8 mouse cellular contexts compared by ENCODE assay signal in the genomic region with DNA sequence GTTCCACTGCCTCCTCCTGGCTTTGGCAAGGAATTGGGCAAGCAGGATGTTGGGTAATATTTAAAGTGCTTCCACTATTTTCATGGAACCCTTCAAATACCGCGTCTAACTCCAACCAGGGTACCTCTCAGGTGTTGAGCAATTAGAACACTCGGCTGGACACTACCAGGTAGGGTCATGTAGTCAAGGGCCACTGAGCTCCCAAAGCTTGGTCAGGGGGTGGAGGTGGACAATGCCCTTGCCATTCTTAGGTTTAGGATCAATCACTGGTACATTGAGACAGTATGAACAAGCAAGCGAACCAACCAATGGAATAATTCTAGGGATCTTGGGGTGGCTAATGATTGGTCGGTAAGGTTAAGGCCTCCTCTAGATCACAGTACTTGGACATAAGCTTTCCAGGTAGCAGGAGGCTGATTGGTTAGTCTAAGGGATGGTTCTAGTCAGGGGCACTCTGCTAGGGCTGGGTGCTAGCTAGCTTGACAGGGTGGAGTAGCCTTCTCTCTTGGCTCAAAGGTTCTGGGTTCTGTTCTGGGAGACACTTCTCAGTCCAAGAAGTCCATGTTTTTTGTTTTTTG. TPM values are rescaled to one million over a fixed set of nuclear protein-coding genes. Genes with fewer than 3 reads are reported as not detected.
A peak's percentile ranks its signal among the peaks of the same experiment; 100 is the strongest.
DNase-seq lines count a peak whose midpoint lies in the region; ATAC-seq and TF ChIP-seq lines count a peak whose summit lies in the region.

No protein-coding gene starts in this region.

- no peaks in the 10 kb centered on the region for H3K9me3 ChIP-seq in heart, embryonic 10.5 days
- no peaks in the 10 kb centered on the region for H3K9me3 ChIP-seq in ES-Bruce4 (replicated peaks; ENCODE audit: control insufficient read depth, insufficient read depth, low read length, poor library complexity, severe bottlenecking)
- H3K9me3 ChIP-seq in forebrain, postnatal 0 days (ENCODE audit: low read length), result no peaks in the 10 kb centered on the region
- no peaks in the 10 kb centered on the region for H3K9me3 ChIP-seq in liver, embryonic 15.5 days (replicated peaks)

- H3K4me3 ChIP-seq in heart, embryonic 10.5 days, result peak overlapping the region; percentile 74
- peak overlapping the region; percentile 75 for H3K4me3 ChIP-seq in ES-Bruce4 (ENCODE audit: low read depth, low read length)
- peak overlapping the region; percentile 55; the same call in 1 of the 2 replicates for H3K4me3 ChIP-seq in forebrain, postnatal 0 days (ENCODE audit: low read depth, low read length)
- H3K4me3 ChIP-seq in liver, embryonic 15.5 days (replicated peaks), result peak overlapping the region; percentile 55

- no peak for TF ChIP-seq EP300 in ES-Bruce4 (IDR thresholded peaks at IDR 0.05; ENCODE audit: insufficient read depth, low read depth, low read length)

- peak overlapping the region; percentile 100; the same call in 1 of the 2 replicates for H3K4me2 ChIP-seq in forebrain, postnatal 0 days (ENCODE audit: low read depth)
- peak overlapping the region; percentile 94 for H3K4me2 ChIP-seq in liver, embryonic 15.5 days

- no peak for ATAC-seq in forebrain, postnatal 0 days
- ATAC-seq in liver, embryonic 15.5 days (ENCODE audit: insufficient read depth), result no peak

- TF ChIP-seq POLR2A in ES-Bruce4 (IDR thresholded peaks at IDR 0.05; ENCODE audit: insufficient read depth, low read length), result no peak

- intact Hi-C loops in heart, postnatal 25 days (cut with DNase I), result no loop called here

- H3K4me1 ChIP-seq in heart, embryonic 10.5 days, result peaks cover 48% of the 10 kb centered on the region
- H3K4me1 ChIP-seq in ES-Bruce4 (ENCODE audit: control insufficient read depth, insufficient read depth, low read length), result peaks cover 6% of the 10 kb centered on the region
- peaks cover 30% of the 10 kb centered on the region for H3K4me1 ChIP-seq in forebrain, postnatal 0 days (ENCODE audit: insufficient read depth)
- peaks cover 65% of the 10 kb centered on the region for H3K4me1 ChIP-seq in liver, embryonic 15.5 days (replicated peaks)

- peaks cover 29% of the 10 kb centered on the region for H3K36me3 ChIP-seq in heart, embryonic 10.5 days
- H3K36me3 ChIP-seq in ES-Bruce4 (ENCODE audit: control insufficient read depth, insufficient read depth, low read length, poor library complexity, severe bottlenecking), result peaks cover 10% of the 10 kb centered on the region; the same call in 1 of the 2 replicates
- peaks cover 18% of the 10 kb centered on the region for H3K36me3 ChIP-seq in forebrain, postnatal 0 days (ENCODE audit: insufficient read depth)
- peaks cover 31% of the 10 kb centered on the region for H3K36me3 ChIP-seq in liver, embryonic 15.5 days (replicated peaks)

- H3K27me3 ChIP-seq in heart, embryonic 10.5 days (ENCODE audit: insufficient read depth, poor library complexity, severe bottlenecking), result peaks cover 27% of the 10 kb centered on the region
- H3K27me3 ChIP-seq in ES-Bruce4 (ENCODE audit: control insufficient read depth, insufficient read depth, low read length, poor library complexity, severe bottlenecking), result no peaks in the 10 kb centered on the region
- H3K27me3 ChIP-seq in forebrain, postnatal 0 days (ENCODE audit: insufficient read depth, low read length), result no peaks in the 10 kb centered on the region
- peaks cover 50% of the 10 kb centered on the region for H3K27me3 ChIP-seq in liver, embryonic 15.5 days

- H3K27ac ChIP-seq in heart, embryonic 10.5 days, result peak overlapping the region; percentile 91
- H3K27ac ChIP-seq in ES-Bruce4 (ENCODE audit: insufficient read depth, low read length), result no peak overlapping the region
- no peak overlapping the region for H3K27ac ChIP-seq in forebrain, postnatal 0 days (ENCODE audit: low read depth, low read length)
- 0 out of 2 replicates have a peak overlapping the region, but pooled peaks have one; percentile 14 for H3K27ac ChIP-seq in liver, embryonic 15.5 days (replicated peaks)

- H3K9ac ChIP-seq in ES-Bruce4 (ENCODE audit: low read depth, poor library complexity, severe bottlenecking), result no peak overlapping the region
- no peak overlapping the region for H3K9ac ChIP-seq in forebrain, postnatal 0 days
- H3K9ac ChIP-seq in liver, embryonic 15.5 days, result peak overlapping the region; percentile 61; the same call in 1 of the 2 replicates

- WGBS in heart, embryonic 10.5 days, result 29% methylated on average over 5 of the region's 5 CpGs
- 22% methylated on average over 5 of the region's 5 CpGs for WGBS in forebrain, postnatal 0 days
- whole genome bisulfite sequencing in liver, embryonic 15.5 days (ENCODE audit: insufficient replicate concordance), result 24% methylated on average over 5 of the region's 5 CpGs

- DNase-seq in heart, embryonic 10.5 days (ENCODE audit: low spot score), result no peak
- no peak for DNase-seq in heart, postnatal 25 days (ENCODE audit: low spot score)
- DNase-seq in forebrain, postnatal 0 days, result no peak
- no peak for DNase-seq in cerebellum, postnatal 36 days
- DNase-seq in yolk sac, embryonic 10.5 days (ENCODE audit: low spot score), result no peak
- no peak for DNase-seq in spleen, adult 18-20 months

- no peak for TF ChIP-seq CTCF in ES-Bruce4 (IDR thresholded peaks at IDR 0.05; ENCODE audit: low read depth, low read length)
- TF ChIP-seq CTCF in forebrain, postnatal 0 days (IDR thresholded peaks at IDR 0.05; ENCODE audit: low read depth), result peak; percentile 72; the same call in 1 of the 2 replicates

RNA-seq across cellular contexts. Expression of a gene that starts 3.2 kb away (rescaled TPM):
- polyA plus RNA-seq in heart, embryonic 10.5 days (2016; fragmentation: Nextera tagmentation; extraction: Ambion mirVana), result 1.9 and 3.6 TPM in 2 replicates
- total RNA-seq in heart, postnatal 25 days (2021), result under 1 TPM; 0.64 to 0.73 TPM
- polyA plus RNA-seq in ES-Bruce4 (2011; ENCODE audit: insufficient read depth, insufficient read length, low read depth, missing spikeins), result 0.88 and 0.96 TPM in 2 replicates
- 18.3 and 19.6 TPM in 2 replicates for total RNA-seq in forebrain, postnatal 0 days (2014; rRNA removed)
- polyA plus RNA-seq in forebrain, postnatal 0 days (2015; fragmentation: Nextera tagmentation; extraction: Ambion mirVana), result 2.9 and 4.0 TPM in 2 replicates
- polyA plus RNA-seq in liver, embryonic 15.5 days (2015; fragmentation: Nextera tagmentation; extraction: Ambion mirVana), result 1.1 and 1.2 TPM in 2 replicates

RNA-seq across cellular contexts. Expression of a gene that starts 7.2 kb away (rescaled TPM):
- polyA plus RNA-seq in heart, embryonic 10.5 days (2016; fragmentation: Nextera tagmentation; extraction: Ambion mirVana), result 5.3 TPM in 2 replicates
- total RNA-seq in heart, postnatal 25 days (2021), result 1 to 10 TPM; 8.3 to 9.4 TPM
- 14.4 and 16.6 TPM in 2 replicates for polyA plus RNA-seq in ES-Bruce4 (2011; ENCODE audit: insufficient read depth, insufficient read length, low read depth, missing spikeins)
- total RNA-seq in forebrain, postnatal 0 days (2014; rRNA removed), result 94.5 and 113 TPM in 2 replicates
- 15.7 and 23.5 TPM in 2 replicates for polyA plus RNA-seq in forebrain, postnatal 0 days (2015; fragmentation: Nextera tagmentation; extraction: Ambion mirVana)
- 6.6 and 7.9 TPM in 2 replicates for polyA plus RNA-seq in liver, embryonic 15.5 days (2015; fragmentation: Nextera tagmentation; extraction: Ambion mirVana)

RNA-seq across cellular contexts. Expression of a gene that starts 8.1 kb away (rescaled TPM):
- polyA plus RNA-seq in heart, embryonic 10.5 days (2016; fragmentation: Nextera tagmentation; extraction: Ambion mirVana), result 9.9 and 10.0 TPM in 2 replicates
- 1 to 10 TPM; 1.7 to 2.2 TPM for total RNA-seq in heart, postnatal 25 days (2021)
- polyA plus RNA-seq in ES-Bruce4 (2011; ENCODE audit: insufficient read depth, insufficient read length, low read depth, missing spikeins), result 21.0 and 24.5 TPM in 2 replicates
- 19.7 and 20.1 TPM in 2 replicates for total RNA-seq in forebrain, postnatal 0 days (2014; rRNA removed)
- polyA plus RNA-seq in forebrain, postnatal 0 days (2015; fragmentation: Nextera tagmentation; extraction: Ambion mirVana), result 9.6 and 10.0 TPM in 2 replicates
- 8.2 and 9.6 TPM in 2 replicates for polyA plus RNA-seq in liver, embryonic 15.5 days (2015; fragmentation: Nextera tagmentation; extraction: Ambion mirVana)

RNA-seq across cellular contexts. Expression of a gene that starts 38.8 kb away (rescaled TPM):
- polyA plus RNA-seq in heart, embryonic 10.5 days (2016; fragmentation: Nextera tagmentation; extraction: Ambion mirVana), result 67.9 and 78.9 TPM in 2 replicates
- 1 to 10 TPM; 1.1 to 1.2 TPM for total RNA-seq in heart, postnatal 25 days (2021)
- 133 and 151 TPM in 2 replicates for polyA plus RNA-seq in ES-Bruce4 (2011; ENCODE audit: insufficient read depth, insufficient read length, low read depth, missing spikeins)
- total RNA-seq in forebrain, postnatal 0 days (2014; rRNA removed), result 6.2 and 7.4 TPM in 2 replicates
- 4.1 and 6.9 TPM in 2 replicates for polyA plus RNA-seq in forebrain, postnatal 0 days (2015; fragmentation: Nextera tagmentation; extraction: Ambion mirVana)
- polyA plus RNA-seq in liver, embryonic 15.5 days (2015; fragmentation: Nextera tagmentation; extraction: Ambion mirVana), result 71.5 and 75.6 TPM in 2 replicates

RNA-seq across cellular contexts. Expression of a gene that starts 43.0 kb away (rescaled TPM):
- 538 and 598 TPM in 2 replicates for polyA plus RNA-seq in heart, embryonic 10.5 days (2016; fragmentation: Nextera tagmentation; extraction: Ambion mirVana)
- 100 to 1,000 TPM; 225 to 246 TPM for total RNA-seq in heart, postnatal 25 days (2021)
- polyA plus RNA-seq in ES-Bruce4 (2011; ENCODE audit: insufficient read depth, insufficient read length, low read depth, missing spikeins), result 254 and 307 TPM in 2 replicates
- total RNA-seq in forebrain, postnatal 0 days (2014; rRNA removed), result 386 and 489 TPM in 2 replicates
- 1,891 and 2,006 TPM in 2 replicates for polyA plus RNA-seq in forebrain, postnatal 0 days (2015; fragmentation: Nextera tagmentation; extraction: Ambion mirVana)
- 362 and 405 TPM in 2 replicates for polyA plus RNA-seq in liver, embryonic 15.5 days (2015; fragmentation: Nextera tagmentation; extraction: Ambion mirVana)

Comparison
In these comparisons a context has a peak if more than half of its experiments do, and no peak if none do; other contexts are left out.
1. H3K27ac ChIP-seq: peak in heart, embryonic 10.5 days (single experiment) and liver, embryonic 15.5 days (single experiment); none in ES-Bruce4 (single experiment) and forebrain, postnatal 0 days (single experiment).
2. Peak in every context shown above with its lines, with median percentiles within 50 percentile points of each other: H3K4me3 ChIP-seq.